Mouse (Mus musculus) hindbrain, embryonic 13.5 days (tissue): ENCODE data around the gene Slc24a4. TPM values are rescaled to one million over a fixed set of nuclear protein-coding genes. Genes with fewer than 3 reads are reported as not detected.
A peak's percentile ranks its signal among the peaks of the same experiment; 100 is the strongest.

Source experiments
- ATAC-seq: fragments of 200-750 bp; cut with Nextera tagmentation; 2 replicates; pipeline ENCODE4 v1.8.0; 2017; ENCODE audit warnings: moderate TSS enrichment; ENCODE audit not compliant: low FRiP score
- H3K27ac ChIP-seq: fragments of 300-500 bp; sonication (generic); 2 replicates; pipeline ENCODE4 v1.5.1; 2015; ENCODE audit warnings: inconsistent platforms, mild to moderate bottlenecking, moderate library complexity
- H3K27me3 ChIP-seq: fragments of 300-500 bp; sonication (generic); 2 replicates; pipeline ENCODE4 v1.6.1; 2015; ENCODE audit warnings: mild to moderate bottlenecking, inconsistent platforms
- H3K36me3 ChIP-seq: fragments of 300-500 bp; sonication (generic); 2 replicates; pipeline ENCODE4 v1.6.1; 2015; ENCODE audit warnings: mild to moderate bottlenecking, inconsistent platforms
- H3K4me1 ChIP-seq: fragments of 300-500 bp; sonication (generic); replicated peaks from 2 replicates; pipeline ENCODE4 v1.6.1; 2015; ENCODE audit warnings: inconsistent platforms
- H3K4me2 ChIP-seq: fragments of 300-500 bp; sonication (generic); 2 replicates; pipeline ENCODE4 v1.6.1; 2015; ENCODE audit warnings: inconsistent platforms, mild to moderate bottlenecking, moderate library complexity
- H3K4me3 ChIP-seq: fragments of 300-500 bp; sonication (generic); 2 replicates; pipeline ENCODE4 v1.5.1; 2015; ENCODE audit warnings: mild to moderate bottlenecking, inconsistent platforms
- H3K9ac ChIP-seq: fragments of 300-500 bp; sonication (generic); 2 replicates; pipeline ENCODE4 v1.6.1; 2015; ENCODE audit warnings: mild to moderate bottlenecking, inconsistent platforms
- H3K9me3 ChIP-seq: fragments of 300-500 bp; sonication (generic); 2 replicates; pipeline ENCODE4 v1.6.1; 2016; ENCODE audit warnings: inconsistent platforms
- WGBS: fragments of 180-500 bp; shearing (Covaris S2); methylation state at CpG from one replicate; pipeline ENCODE4 v1.1.7; 2015; 5-methylcytosine and 5-hydroxymethylcytosine counted together
- polyA plus RNA-seq: library from polyadenylated mRNA; unstranded; fragments of >200 nt; fragmentation: Nextera tagmentation; extraction: Ambion mirVana; gene quantifications from 2 replicates; pipeline ENCODE4 v1.2.1, GENCODE M21; 2015

Gene Slc24a4
- polyA plus RNA-seq, 1 experiment from 2014 or later = 1.7 TPM

DNA sequence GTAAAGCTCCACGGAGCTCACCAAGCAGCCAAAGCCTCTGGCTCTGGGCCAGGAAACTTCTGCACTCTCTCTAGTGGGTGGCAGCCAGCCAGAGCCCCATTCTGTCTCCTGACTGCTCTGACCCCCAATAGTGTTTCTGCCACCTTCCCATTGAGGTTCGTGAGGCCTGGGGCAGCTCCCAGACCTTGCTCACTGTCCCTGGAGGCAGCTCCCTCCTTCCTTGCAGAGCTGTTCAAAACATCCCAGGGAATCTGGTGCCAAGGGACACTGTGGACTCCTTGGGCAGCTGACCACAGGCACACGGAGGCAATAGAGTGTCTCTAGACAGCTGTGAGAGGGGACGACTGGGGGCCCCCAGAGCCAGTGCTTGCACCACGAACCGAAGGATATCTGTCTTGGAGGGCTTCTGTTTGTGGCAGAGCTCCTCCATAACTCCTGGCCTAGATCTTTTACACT lies 179.5 kb downstream of the Slc24a4 start:
- 58% methylated on average over 6 of the region's 6 CpGs for WGBS
- Histone ChIP-seq H3K36me3 (no peaks in the 10 kb centered on the region), H3K4me1 (peaks cover 42% of the 10 kb centered on the region), H3K27ac (peak overlapping the region; percentile 66), H3K4me2 (0 out of 2 replicates have a peak overlapping the region, but pooled peaks have one; percentile 17), H3K9me3 (no peaks in the 10 kb centered on the region), H3K9ac (no peak overlapping the region), H3K27me3 (no peaks in the 10 kb centered on the region), H3K4me3 (no peak overlapping the region)
- peak; percentile 50 for ATAC-seq

DNA sequence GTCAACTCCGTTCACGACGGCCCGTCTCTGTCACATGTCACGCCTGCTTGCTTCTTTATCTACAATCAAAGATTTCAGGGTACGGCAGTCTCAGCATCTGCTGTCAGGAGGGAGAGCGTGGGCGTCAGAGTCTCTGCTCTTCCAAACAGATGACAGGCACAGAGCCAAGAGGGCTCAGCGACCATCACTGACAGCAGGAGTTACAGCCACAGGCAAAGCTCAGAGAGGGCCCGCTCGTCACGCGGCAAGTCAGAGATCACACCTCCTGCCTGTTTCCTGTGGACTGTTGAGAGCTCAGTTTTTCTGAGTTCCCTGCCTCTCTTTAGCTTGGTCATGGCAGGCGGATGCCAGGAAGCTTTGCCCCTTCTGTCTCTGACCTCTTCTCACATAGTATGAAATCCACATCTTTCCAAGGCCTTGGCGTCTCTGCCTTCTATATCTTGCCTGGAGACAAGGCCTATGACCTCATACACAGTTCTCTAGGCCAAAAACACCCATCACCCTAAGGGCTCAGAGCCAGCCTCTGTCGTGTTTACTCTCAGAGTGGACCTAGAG lies 180.0 kb downstream of the Slc24a4 start:
- H3K4me1 ChIP-seq = peaks cover 37% of the 10 kb centered on the region
- H3K4me2 ChIP-seq = 0 out of 2 replicates have a peak overlapping the region, but pooled peaks have one; percentile 17
- no peaks in the 10 kb centered on the region for H3K27me3 ChIP-seq
- H3K36me3 ChIP-seq = no peaks in the 10 kb centered on the region
- 49% methylated on average over 16 of the region's 16 CpGs for WGBS
- H3K9me3 ChIP-seq = no peaks in the 10 kb centered on the region
- H3K9ac ChIP-seq = no peak overlapping the region
- ATAC-seq = peak; percentile 80
- H3K4me3 ChIP-seq = no peak overlapping the region
- H3K27ac ChIP-seq = peak overlapping the region; percentile 66

DNA sequence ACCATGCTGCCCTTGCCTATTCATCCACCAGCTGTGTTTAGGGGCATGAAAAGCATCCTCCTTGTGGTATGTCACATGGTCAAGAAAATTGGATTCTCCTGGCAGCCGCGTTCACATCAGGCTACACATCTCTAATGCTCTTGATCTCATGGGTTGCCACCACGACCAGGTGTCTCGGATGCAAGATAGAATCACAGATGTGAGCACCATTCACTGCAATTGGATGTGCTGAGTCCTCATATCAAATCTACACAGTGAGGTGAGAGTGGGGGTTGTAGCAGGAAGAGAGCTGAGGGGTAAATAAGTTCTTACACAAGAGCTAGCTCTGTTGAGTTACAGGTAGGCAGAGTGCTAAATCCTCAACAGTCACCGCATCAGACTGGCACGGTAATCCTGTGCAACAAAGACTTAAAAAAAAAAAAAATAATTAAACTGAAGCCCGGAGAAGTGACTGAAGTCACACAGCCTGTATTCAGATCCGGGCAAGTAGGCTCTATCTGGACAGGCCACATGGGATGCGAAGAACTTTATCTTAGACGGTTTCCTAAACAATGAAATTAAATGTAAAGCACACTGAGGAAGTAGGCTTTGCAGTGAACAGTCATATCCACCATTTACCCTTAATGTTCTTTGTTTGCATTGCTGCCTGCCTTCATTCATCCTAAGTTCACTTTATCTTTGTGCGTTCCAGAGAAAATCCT lies 180.7 kb downstream of the Slc24a4 start:
- no peak overlapping the region for H3K4me2 ChIP-seq
- H3K36me3 ChIP-seq = no peaks in the 10 kb centered on the region
- no peaks in the 10 kb centered on the region for H3K27me3 ChIP-seq
- peaks cover 32% of the 10 kb centered on the region for H3K4me1 ChIP-seq
- no peak overlapping the region for H3K4me3 ChIP-seq
- H3K9ac ChIP-seq = no peak overlapping the region
- 95% methylated on average over 11 of the region's 11 CpGs for WGBS
- 0 out of 2 replicates have a peak overlapping the region, but pooled peaks have one; percentile 66 for H3K27ac ChIP-seq
- ATAC-seq = no peak
- H3K9me3 ChIP-seq = no peaks in the 10 kb centered on the region

DNA sequence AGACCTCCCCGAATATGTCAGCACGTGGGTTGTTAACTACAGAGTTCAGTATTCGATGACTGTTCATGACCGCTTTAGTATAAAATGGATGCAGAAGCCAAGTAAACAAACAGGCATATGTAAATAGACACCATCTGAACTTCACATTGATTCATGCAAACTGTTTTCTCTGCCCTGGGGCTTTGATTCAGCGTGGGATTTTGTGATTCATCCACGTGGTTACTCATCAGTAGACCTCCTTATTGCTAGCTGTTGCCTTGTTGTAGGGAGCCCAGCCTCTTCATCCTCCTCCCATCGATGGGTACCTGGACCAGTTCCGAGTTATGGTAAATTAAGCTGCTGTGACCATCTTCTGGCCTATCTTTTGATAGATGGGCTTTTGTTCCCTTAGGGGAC lies 181.3 kb downstream of the Slc24a4 start:
- Histone ChIP-seq H3K27ac (no peak overlapping the region), H3K4me1 (peaks cover 27% of the 10 kb centered on the region), H3K9ac (no peak overlapping the region), H3K9me3 (no peaks in the 10 kb centered on the region), H3K36me3 (no peaks in the 10 kb centered on the region), H3K4me2 (no peak overlapping the region), H3K4me3 (no peak overlapping the region), H3K27me3 (no peaks in the 10 kb centered on the region)
- no peak for ATAC-seq
- WGBS = 87% methylated on average over 8 of the region's 8 CpGs

DNA sequence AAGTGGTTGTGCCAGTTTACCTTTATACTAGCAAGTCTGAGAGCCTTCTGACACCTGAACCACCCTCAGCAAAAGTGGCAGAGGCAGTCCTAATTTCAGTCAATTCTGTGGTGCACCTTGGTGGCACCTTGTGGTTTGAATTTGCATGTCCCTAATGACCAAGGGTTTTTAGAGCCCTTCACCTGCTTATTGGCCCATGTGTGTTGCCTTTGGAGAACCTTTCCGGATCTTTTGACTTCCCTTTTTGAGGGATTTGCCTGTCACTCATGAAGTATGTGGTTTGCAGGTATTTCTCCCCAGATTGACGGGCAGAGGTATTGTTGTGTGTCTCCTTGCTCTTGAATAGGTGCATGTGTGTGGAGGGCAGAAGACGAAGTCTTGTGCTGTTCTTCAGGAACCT lies 181.7 kb downstream of the Slc24a4 start:
- no peaks in the 10 kb centered on the region for H3K27me3 ChIP-seq
- H3K4me1 ChIP-seq = peaks cover 22% of the 10 kb centered on the region
- H3K9ac ChIP-seq = no peak overlapping the region
- WGBS = 96% methylated on average over 3 of the region's 3 CpGs
- no peak overlapping the region for H3K4me2 ChIP-seq
- no peak overlapping the region for H3K27ac ChIP-seq
- no peaks in the 10 kb centered on the region for H3K36me3 ChIP-seq
- no peak for ATAC-seq
- H3K4me3 ChIP-seq = no peak overlapping the region
- H3K9me3 ChIP-seq = no peaks in the 10 kb centered on the region

DNA sequence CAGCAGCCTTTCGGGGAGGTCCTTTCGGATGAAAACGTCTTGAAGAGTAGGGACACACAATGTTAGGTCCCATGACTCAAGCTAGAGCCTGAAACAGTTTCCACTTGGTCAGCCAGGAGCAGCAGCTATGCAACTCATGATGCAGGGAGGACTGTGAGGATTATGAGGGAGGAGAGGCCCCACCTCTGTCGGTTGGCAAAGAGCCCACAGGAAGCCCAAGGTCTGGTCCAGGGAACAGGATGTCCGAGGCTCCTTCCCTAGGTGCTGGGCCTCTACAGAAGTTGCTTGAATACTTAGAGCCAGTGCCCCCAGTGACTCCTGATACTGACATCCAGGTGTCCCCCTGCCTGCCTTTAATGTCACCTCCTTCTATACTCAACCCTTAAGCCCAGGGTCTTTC lies 182.9 kb downstream of the Slc24a4 start:
- Histone ChIP-seq H3K27me3 (no peaks in the 10 kb centered on the region), H3K9ac (no peak overlapping the region), H3K4me1 (peaks cover 15% of the 10 kb centered on the region), H3K27ac (no peak overlapping the region), H3K9me3 (no peaks in the 10 kb centered on the region), H3K36me3 (no peaks in the 10 kb centered on the region), H3K4me2 (no peak overlapping the region), H3K4me3 (no peak overlapping the region)
- ATAC-seq = no peak
- 90% methylated on average over 5 of the region's 5 CpGs for WGBS

Other genes starting within 250 kb of the Slc24a4 start
- 25.3 and 27.2 TPM in 2 replicates for gene Trip11, start 215.5 kb upstream of the Slc24a4 start, polyA plus RNA-seq
- gene Atxn3, start 170.5 kb upstream of the Slc24a4 start, polyA plus RNA-seq = 12.5 and 13.7 TPM in 2 replicates
- 33.8 and 34.6 TPM in 2 replicates for gene Cpsf2, start 152.7 kb upstream of the Slc24a4 start, polyA plus RNA-seq
- 3.4 and 4.2 TPM in 2 replicates for gene Rin3, start 154.3 kb downstream of the Slc24a4 start, polyA plus RNA-seq